Mouse (Mus musculus) layer of hippocampus, adult 9-11 months (tissue): ENCODE measurements at regions not wholly inside any gene's neighbourhood (a gene's known extent, or its start where the extent isn't known, plus 50 kb on each side); places are given as distances from the start of the nearest gene placed in this dataset.
A peak's percentile ranks its signal among the peaks of the same experiment; 100 is the strongest.
"Not testable (repeated sequence)": the region's sequence is repeated elsewhere in the genome, so short reads cannot be mapped to it uniquely, and the experiment has no call there.

Source experiments
- DNase-seq: peaks from one replicate; pipeline ENCODE4 v3.0.0; 2022

- no peak for DNase-seq
These were observed 136.3 kb upstream of the Bcor start for GRCm38 (mm10) chrX:12296264-12297053.

- DNase-seq, result peak; percentile 14
These were observed 138.5 kb upstream of the Bcor start for GRCm38 (mm10) chrX:12298609-12299008.

DNA sequence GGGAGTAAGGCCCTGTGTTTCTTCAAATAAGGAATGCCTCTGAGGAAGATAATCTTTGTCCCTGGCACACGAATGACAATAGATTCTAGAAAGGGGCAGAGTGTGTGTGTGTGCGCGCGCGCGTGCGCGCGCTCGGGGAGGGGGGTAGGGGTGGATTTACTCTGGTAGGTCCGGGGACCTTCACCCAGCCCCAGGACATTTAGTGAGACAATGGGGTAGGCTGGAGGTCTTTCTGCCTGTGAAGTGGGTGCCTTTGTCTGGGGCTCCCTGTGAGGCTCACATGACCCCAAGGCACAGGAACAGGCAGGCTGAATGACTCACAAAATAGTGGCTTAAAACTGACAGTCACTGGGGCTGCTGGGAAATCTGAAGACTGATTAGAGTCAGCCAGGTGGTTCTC, 139.1 kb upstream of the Bcor start:
- DNase-seq, result no peak

GRCm38 (mm10) chrX:12304678-12305077, 144.5 kb upstream of the Bcor start:
- no peak for DNase-seq

DNA sequence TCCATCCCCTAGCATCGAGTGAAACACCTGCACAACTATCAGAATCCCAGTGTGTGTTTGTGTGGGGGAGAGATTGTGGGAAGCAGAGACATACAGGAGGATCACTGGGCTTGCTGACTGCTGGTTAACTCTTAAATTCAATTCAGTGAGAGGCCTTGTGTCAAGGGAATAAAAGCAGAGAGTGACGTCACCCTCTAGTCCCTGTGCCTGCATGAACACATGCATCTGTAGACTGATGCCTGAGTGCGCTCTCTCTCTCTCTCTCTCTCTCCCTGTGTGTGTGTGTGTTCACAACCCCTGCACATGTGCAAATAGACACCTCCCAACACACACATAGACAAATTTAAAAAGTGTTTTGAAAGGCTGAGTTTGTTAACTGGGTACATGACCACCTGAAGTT, 146.8 kb upstream of the Bcor start:
- no peak for DNase-seq

DNA sequence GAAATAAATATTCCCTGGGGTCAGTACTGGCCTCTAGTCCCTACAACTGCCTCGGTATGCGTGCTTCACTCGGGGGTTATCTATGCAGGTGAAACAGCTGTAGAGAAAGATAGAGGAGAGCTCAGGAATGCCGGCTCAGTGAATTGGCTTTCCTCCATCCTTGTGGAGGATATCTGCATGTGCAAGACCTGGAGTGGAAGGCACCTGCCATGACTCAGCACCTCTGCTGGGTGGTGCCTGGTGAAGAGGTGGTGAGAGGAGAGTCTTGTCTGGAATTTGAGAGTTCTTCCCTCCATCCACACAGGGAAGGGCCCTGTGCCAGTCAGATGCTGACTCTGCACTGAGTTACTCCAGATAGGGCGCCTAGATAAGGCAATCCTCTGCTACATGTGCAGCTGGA, 152.4 kb upstream of the Bcor start:
- no peak for DNase-seq

DNA sequence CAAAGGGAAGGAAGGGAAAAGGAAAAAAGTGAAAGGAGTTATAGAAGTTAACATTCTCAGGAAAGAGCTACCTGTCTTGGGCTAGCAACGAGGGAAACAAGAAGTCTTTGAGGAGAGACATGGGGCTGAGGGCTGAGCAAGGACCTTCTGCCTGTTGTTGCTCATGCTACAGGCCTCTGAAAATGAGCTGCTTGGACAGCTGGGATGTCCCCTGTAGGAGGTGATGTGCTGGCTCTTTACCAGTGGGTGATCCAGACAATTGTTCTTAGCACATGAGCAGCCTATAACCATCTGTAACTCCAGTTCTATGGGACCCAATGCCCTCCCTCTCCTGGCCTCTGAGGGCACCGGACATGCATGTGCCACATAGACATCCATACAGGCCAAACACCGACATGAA, 155.5 kb upstream of the Bcor start:
- no peak for DNase-seq

DNA sequence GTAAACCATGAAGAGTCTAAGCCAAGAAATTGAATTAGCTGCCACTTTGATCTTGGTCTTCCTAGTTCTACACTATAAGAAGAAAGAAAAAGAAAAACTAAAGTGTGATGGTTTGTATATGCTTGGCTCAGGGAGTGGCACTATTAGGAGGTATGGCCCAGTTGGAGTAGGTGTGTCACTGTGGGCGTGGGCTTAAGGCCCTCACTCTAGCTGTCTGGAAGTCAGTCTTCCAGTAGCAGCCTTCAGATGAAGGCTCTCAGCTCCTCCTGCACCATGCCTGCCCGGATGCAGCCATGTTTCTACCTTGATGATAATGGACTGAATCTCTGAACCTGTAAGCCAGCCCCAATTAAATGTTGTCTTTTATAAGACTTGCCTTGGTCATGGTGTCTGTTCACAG, 157.3 kb upstream of the Bcor start:
- not testable (repeated sequence) for DNase-seq

DNA sequence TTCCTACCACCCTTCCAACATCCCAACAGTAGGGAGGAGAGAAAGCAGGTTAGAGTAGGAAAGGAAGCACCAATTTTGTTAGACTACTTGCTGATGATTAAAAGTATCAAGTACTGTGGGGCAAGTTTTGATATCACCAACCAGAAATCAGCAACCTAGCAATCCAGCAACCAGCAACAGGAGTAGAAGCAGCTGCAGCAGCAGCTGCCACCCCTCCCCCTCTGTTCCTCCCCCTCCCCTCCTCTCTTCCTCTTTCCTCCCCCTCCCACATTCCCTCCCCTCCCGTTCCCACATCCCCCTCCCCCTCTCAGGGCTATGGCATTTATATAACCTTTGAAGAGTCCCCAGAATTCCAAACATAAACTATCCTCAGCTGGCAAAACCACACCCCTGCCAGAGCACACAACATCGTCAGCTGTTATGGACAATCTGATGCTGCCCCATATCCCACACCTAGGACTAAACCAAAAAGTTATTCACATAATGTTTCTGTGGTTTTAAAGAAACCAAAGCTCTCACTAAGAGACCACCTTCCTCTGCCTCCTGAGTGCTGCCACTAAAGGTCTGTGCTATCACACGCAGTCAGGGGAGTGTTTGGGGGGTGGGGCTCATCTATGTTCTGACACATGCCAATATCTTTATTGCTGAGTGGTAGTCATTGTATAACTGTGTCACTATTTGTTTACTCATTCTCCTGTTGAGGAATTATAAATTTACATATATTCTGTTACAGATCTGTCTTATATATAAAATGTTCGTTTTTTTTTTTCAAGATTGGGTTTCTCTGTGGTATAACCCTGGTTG, 158.9 kb upstream of the Bcor start:
- no peak for DNase-seq

DNA sequence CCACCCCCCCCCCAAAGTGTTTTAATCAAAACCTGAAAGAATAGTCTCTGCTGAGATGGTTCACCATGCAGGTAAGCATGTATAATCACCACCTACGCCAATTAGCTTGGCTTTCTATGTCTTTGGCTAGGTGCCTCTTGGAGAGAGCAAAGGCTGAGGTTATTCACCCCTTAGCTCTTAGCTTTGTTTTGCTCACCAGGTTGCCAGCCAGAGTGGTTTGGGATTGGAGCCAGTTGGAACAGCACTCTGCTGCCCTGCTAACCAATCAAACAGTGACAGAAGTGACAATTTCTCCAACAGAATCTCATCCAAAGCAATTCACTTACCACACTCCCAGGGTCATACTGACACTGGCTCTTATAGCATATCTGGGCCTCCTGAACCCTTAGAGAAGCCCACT, 162.3 kb upstream of the Bcor start:
- DNase-seq, result no peak

DNA sequence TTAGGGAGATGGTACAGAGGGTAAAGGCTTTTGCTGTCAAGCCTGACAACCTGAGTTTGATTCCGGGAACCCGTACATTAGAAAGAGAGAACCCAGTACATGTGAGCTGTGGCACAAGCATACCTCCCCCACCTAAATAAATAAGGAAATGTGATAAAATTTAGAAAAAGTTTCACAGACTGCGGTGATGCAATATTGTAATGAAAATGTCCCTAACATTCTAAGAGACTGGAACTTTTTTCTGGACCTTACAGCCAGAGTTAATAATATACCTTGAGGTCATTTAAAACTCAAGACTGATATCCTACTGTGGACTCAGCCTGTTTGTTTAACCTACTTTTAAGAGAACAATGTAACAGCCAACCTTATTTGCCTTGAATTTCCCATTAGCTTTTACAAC, 163.1 kb upstream of the Bcor start:
- DNase-seq, result no peak

DNA sequence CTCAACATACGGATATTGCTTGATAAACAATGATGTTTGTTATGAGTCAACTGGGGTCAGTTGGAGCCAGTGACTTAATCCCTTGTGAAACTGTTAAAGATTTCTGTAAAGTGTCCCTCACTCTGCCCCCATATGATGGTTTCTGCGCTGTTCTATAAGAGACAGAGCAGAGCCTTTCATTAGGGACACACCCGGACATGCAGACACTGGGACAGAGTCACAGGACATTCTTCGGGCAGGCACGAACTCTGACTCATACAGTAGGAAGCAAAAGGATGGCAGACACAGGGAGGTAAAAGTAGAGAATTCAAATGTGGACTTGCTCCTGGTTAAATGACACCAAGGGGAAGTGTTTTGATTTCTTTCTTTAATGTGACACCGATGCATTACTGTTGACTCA, 163.7 kb upstream of the Bcor start:
- no peak for DNase-seq

GRCm38 (mm10) chrX:12327464-12327863, 167.3 kb upstream of the Bcor start:
- no peak for DNase-seq

GRCm38 (mm10) chrX:12340561-12340960, 180.4 kb upstream of the Bcor start:
- DNase-seq, result no peak

GRCm38 (mm10) chrX:12341356-12341965, 181.3 kb upstream of the Bcor start:
- DNase-seq, result no peak

DNA sequence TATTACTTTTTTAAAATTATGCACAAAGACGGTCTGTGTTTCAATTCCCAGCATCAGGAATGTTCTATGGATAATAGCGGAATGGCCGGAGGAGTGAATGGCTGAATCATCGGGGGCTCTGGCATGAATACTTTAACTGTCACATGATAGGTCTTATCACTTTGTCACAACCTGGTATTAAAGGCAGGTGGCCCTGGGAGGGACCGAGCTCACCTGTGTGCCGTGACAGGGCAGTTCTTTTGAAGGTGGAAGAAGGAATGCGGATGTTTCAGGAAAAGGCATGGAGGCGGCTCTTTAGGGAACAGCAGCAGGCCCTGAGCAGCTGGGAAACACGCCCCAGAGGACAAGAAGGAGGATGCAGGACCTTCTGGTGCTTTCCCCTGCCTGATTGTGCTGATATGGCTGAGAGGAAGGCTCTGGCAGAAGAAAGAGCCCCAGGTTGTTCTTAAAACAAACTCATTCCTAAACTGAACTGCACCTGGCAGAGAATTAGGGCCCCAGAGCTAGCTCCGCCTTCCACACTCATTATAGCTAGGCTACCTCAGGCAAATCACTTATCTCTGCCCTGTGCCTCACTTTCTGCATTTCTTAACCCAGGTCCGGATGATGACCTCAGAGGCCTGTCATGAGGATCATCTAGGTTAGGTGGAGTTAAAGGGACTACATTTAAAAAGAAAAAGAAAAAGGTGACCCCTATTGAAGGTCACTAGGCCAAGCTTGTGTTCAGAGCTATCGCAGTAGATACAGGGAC, 184.8 kb upstream of the Bcor start:
- DNase-seq, result no peak

DNA sequence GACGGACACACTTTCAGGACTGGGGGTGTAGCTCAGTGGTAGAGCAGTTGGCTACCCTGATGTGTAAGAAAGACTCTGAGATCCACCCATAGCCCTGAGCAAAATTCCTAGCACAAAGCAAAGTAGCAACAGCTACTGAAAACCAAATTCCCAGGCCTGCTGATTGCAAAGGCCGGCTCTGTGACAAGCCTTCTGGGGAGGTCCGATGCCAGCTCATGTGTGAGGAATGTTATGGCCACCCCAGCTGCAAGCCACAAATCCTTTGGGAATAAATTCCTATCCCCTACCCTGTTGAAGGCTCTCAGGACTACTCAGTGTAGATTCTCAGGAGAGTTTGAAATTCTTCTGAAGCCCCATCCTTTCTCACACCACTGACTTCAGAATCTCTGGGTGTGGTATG, 186.7 kb upstream of the Bcor start:
- DNase-seq, result no peak

DNA sequence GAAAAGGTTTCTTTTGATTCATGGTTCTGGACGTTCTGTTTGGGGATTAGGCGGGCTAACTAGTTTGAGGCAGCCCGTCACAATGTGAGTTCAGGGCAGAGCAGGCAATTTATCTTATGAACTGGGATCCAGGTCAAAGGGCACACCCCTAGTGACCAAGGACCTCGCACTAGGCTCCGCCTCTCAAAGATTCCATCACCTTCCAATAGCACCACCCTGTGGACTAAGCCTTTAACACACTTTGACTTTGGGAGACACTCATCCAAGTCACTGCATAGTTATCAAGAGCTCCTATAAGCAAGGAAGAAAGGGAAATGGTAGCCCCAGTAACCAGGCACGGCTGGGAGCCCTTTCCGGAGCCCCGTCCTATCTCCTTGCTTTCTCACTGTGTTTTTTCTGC, 188.0 kb upstream of the Bcor start:
- no peak for DNase-seq

DNA sequence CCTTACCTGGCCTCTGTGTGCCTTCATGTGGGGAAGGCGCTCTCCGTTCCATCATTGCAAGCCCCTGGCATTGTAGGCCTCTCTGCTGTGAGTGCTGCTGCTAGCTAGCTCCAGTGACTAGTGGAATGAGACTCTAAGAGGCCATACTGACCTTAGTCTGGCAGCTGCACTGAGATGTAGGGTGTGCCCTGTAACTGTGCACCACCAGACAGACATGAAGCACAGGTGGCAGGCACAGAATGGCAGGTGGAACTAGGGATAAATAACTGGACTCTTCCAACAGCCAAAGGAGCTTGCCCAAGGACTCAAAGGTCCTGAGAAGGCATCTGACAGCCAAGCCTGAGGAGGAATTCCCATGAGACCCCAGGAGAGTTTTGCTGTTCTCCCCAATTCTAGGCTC, 194.7 kb upstream of the Bcor start:
- no peak for DNase-seq

- no peak for DNase-seq
These were observed 197.9 kb upstream of the Bcor start for GRCm38 (mm10) chrX:12358026-12358425.

- no peak for DNase-seq
These were observed 205.6 kb upstream of the Bcor start for GRCm38 (mm10) chrX:12365582-12366323.

GRCm38 (mm10) chrX:12366801-12367200, 206.6 kb upstream of the Bcor start:
- DNase-seq, result no peak

DNA sequence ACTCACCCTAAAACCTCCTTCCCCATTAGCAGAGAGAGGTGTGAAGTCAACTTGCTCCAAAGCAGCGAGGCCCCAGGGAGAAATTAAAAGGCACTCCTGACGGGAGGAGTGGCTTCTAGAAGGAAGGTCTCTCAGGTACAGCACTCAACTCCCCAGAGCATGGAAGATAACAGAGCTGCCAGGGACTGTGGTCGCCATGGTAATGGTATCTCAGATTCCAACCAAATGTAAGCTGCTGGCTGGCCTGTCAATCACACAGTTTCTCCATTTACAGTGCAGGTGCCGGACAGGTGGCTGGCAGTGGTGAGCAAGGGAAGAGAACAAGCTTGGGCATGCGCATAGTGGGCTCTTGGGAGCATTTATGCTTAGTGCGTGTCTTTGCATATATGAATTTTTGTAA, 213.5 kb upstream of the Bcor start:
- no peak for DNase-seq
